Mouse (Mus musculus) ovary, adult 18-20 months (tissue): ENCODE results near the gene A930017K11Rik.

ENCODE experiments used
- DNase-seq: peaks from one replicate; pipeline ENCODE4 v3.0.0; 2022; ENCODE audit warnings: low spot score, mixed read lengths

A930017K11Rik gene

DNA sequence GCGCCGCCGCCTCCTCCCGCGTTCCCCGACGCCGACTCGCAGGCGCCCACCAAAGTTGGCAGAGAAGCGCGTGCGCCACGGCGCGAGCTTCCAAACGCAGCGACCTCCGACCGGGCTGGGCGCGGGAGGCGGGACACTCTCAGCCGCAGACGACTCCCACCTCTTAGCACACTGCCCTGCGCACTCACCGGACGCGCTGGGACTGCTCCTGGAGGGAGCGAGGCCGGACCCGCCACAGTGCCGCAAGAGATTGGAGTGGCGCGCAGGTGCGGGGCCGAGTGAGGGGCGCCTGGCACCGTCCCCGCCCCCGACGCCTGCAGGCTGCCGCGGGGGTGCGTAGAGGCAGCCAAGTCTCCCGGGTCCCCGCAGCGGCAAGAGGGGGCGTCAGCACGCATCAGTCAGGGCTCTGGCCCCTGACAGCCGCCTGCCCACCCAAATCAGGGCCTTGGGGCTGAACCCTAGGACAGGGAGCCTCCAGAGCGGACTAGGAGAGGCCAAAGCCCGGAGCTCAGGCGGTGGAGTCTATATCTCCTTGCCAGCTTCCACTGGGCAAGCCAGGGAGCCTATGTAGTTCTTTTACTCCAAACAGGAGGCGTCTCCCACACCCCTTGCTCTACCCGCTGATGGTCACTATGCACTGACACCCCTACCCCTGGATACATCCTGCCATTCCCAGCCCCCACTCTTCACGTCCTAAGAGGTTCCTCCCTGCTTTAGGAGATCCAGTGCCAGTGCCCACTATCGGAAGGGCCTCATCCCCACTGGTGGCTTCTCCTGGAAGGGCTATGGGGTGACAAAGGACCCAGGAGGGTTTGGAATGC is at the start of gene A930017K11Rik:
Gene A930017K11Rik, minus strand, starts transcription at position 763 of the 821 bp plus-strand sequence.
- no peak for DNase-seq

DNA sequence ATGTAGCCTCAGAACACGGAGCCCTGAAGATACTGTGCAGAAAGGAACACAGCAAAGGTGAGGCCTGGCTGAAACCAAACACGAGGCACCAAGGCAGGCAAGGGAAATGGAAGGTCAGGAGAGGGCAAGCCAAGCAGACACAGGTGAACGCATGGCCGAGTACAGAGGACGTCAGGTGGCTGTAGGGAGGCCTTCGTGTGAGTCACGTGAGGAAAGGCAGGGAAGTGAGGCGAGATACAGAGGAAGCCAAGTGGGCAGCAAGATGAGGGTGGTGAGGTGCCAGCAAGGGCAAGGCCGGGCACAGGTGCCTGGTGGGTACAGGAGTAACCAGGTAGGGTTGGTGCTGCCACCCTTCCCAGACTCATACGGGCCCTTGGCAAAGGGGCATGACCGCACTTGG is 46.1 kb upstream of the A930017K11Rik start:
- DNase-seq = no peak

DNA sequence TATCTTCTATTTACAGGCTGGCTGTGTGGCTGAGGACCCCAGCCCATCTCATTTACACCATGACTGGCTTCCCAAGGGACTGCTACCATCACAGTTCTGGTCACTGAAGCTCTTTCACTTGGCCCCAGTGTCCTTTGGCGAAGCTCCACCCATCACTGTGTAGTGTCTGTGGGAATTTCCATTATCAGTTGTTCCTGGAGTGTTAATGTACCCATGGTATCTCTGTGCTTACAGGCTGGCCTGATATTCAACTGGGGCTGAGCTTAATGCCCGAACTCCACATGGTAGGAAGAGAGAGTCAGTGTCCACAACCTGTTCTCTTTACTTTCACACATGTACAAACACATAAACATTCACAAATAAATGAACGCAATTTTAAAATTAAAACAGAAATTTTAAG is 41.1 kb upstream of the A930017K11Rik start:
- DNase-seq = no peak

DNA sequence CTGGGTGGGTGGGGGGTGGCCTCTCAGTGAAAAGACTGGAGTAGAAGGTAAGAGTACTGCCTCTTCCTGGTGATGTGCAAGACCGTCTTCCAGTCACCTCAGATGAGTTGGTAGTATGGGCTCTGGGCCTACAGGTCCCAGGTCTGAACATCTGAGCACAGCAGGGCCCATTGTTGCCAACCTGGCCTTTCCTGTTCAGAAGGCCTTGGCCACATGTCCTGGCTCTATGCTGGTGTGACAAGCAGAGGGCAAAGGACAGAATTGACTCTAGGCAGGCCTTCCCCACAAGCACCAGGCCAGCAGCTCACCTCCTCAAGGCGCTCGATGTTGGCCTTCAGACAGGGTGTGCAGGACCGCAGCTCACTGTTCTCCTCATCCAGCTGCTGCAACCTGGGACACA is 39.9 kb upstream of the A930017K11Rik start:
- no peak for DNase-seq

DNA sequence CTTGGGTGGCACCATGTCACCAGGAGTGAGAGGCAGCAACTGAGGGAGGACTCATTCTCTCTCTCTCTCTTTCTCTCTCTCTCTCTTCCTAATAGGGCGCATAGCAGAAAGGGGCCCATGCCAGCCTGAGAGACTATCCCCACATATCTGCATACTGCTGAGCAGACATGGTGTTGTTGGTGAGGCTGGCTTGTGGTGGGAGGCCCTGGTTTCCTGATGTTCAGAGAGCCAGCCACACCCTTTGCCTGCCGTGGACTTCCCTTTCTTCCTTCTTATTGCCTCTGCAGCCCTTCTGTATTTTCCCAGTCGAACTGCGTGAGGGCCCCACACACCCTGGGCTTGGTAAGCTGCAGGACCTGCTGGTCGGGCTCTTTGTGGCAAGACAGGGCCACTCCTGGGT is 38.0 kb upstream of the A930017K11Rik start:
- DNase-seq = no peak

DNA sequence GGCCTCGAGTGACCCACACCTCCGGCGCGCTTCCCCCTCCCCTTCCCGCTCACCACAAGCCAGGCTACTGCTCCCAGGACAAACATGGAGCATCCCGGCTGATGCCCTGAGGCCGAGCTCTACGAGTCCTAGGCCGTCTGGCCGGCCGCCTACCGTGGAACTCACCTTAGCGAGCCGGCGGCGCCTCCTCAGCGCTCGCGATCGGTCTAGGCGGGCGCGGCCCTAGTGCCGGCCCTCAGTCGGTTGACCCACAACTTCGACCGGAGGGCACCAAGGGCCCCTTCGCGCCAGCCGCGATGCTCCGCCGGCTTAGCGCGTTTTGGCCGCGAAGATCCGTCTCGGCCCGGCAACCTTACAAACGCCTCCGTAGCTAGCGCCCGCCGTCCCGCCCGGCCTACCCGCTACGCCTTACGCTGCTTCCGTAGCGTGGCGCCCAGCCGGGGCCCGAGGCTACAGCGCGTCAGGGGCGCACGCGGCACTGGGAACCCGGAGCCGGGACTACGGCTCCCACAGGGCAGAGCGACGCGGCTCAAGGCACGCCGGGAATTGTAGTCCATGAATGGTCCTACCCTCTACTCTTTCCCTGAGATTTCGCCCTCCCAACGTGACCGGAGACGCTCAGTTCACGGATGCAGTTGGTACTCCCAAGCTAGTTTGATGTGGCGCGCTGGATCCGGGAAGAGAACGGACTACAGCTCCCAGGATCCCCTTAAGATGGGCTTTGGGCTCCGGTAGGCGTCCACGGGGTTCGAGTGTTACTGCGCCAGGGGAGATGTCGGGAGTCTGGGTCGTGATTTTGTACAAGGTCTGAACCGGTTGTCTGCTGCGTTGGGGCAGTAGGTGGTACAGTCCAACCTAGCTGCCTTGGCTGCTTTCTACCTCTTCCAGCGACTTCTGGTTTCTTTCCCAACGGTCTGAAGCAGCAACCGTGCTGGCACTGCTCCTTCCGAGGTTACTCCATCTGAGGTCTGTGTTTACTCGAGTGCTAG is 33.2 kb upstream of the A930017K11Rik start, which contains the start of gene Capn15:
Gene Capn15, minus strand, starts transcription at position 491 of the 989 bp plus-strand sequence.
- DNase-seq = peak; percentile 94

DNA sequence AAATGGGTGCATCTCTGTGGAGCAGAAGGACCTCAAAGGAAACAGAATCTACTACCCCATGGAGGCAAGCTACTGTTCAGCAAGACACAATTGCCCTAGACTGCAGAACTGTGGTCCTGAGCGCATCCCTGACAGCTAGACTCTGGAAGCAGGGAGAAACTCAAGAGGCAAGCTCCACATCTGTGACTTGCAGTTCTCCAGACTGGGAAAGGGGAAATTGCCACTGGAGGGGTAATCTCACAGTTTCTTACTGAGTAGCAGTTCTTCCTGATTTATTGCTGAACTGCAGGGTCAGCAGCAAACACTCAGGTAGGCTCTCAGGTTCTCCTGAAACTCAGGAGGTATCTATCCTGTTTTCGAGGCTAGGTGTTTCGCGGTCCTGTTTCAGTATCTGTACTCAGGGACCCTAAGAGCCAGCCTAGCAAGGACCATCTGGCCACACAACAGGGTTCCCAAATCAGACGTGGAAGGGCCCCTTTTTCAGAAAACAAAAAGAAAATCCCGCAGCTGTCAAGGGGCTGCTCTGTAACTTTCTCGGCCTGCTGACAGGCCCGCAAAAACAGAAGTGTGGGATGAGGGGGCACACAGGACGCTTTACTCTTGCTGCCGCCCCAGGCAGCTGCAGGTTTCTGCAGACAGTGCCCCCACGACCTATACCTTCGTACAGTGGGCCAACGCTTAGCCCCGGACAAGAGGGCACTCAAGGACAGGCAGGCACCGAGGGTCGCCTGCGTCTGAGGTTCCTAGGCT is 32.4 kb upstream of the A930017K11Rik start:
- no peak for DNase-seq

DNA sequence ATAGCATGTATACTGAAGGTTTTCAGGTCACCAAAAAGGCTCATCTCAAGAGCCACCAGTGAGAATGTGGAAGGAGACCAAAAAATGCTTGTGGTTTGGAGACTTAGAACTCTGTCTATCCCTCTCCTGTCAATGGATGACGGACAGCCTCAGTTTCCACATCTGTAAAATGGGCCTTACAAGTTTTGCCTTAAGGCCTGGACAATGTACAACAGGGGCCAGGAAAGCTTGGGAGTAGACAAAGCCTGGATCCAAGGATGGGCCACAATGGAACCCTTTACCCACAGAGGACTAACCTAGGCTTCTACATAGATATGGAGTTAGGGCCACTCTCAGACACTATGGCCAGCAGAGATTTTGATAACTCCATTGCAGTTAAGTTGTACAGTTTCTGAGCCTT is 31.7 kb upstream of the A930017K11Rik start:
- DNase-seq = no peak

DNA sequence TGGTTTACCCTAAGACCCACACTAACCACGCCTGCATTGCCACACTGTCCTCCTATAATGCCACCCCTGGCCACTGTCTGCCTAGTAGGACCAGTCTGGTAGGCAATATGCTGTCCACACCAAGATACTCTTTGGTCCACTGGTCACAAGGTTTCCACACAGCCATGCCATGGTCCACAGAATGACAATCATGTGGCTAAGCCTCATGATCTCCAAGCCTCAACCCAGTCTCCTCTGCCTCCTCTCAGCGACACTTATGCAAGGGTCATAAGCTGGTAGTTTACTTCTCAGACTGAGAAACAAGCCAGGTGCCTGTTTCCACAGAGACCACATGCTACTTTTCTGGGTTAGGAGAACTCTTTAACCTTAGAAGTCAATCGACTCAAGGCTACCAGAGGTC is 30.5 kb upstream of the A930017K11Rik start:
- no peak for DNase-seq

DNA sequence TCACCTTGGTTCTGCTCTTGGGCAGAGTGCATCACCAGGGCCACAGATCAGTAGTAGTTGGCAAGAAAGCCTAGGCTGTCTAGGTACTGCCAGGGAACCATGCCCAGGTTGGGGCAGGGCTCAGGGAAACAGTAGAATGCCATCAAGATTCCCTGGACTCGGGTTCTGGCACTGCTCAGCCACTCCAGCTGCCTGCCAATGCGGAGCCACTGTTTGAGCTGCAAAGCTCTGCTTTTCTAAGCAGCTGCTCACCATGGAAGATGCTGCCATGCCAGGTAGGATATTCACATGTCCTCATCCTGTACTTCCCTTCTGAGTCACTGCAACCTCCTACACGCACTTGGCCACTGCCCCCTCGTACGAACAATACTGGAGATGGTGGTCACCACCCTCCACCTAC is 28.5 kb upstream of the A930017K11Rik start:
- no peak for DNase-seq

DNA sequence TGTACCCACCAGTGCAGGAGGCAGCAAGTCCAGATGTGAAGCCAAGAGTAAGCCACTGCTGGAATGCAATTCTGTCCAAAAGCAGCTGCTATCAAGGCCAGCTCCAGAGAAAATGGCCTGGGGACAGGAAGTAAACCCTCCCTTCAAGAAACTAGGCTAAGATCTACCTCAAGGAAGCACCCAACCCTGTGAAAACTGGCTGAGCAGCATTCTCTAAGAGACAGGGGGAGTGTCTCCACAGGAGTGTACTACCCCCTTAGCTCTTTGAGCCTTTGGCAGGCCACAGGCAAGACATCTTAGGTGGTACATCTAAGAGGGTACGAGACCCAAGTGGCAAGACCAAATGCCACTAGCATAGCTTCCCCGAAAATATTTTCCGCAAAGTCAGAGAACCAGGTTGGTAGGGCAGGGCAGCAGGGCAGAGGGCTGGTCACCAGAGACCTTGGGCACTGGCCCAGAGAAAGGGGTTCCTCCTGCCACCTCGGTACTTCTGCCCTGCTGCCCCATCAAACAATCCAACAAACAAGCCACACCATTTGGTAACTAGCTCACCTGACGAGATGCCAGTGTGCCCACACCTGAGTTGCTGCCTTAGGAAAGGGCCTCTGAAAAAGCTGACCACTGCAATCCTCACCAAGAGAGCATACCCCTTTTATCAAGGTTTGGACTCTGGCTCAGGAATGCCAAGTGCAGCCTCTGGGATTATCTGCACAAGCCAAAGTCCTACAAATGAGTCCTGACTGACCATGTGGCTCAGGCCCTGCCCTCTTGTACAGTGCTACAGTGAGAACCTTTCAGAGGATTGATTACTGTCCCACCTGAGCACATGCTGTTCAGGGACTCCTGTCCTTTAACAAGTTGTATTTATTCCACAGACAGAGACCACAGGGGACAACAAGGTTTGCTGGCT is 27.7 kb upstream of the A930017K11Rik start:
- DNase-seq = no peak

DNA sequence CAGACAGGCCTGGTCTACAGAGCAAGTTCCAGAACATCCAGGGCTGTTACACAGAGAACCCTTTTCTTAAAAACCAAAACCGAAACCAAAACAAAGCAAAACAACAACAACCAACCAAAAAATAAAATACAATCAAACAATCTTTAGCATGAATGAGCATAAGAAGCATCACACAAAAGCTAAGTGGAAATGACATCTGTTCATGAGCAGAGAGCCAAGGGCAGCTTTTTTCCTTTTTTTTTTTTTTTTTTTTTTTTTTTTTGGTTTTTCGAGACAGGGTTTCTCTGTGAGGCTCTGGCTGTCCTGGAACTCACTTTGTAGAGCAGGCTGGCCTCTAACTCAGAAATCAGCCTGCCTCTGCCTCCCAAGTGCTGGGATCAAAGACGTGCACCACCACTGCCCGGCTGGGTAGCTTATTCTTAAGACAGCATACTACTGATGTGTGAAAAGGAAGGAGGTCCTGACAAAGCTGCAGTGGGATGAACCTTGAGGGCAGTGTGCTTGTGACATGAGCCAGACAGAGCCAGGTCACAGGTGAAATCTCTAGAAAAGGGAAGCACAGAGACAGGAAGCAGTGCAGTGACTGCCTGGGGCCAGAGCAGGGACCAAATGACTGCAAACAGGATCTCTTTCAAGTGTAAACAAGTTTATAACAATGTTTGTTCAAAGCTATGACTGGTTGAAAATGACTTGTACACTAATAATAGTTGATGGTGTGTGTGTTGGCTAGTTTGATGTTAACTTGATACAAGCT is 18.8 kb upstream of the A930017K11Rik start:
- no peak for DNase-seq

DNA sequence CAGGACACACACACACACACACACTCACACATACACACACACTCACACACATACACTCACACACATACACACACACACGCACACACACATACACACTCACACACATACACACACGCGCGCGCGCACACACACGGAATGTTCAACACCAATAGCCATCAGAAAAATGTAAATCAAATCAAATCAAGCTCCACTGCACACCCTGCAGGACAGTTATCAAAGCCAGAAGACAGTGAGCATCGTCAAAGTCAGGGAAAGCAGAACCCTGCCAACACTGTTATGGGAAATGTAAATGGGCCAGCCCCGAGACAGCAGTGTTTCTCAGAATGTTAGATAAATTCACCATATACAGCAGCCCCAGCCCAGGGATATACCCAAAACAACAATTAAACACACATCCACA is 18.1 kb upstream of the A930017K11Rik start:
- no peak for DNase-seq

DNA sequence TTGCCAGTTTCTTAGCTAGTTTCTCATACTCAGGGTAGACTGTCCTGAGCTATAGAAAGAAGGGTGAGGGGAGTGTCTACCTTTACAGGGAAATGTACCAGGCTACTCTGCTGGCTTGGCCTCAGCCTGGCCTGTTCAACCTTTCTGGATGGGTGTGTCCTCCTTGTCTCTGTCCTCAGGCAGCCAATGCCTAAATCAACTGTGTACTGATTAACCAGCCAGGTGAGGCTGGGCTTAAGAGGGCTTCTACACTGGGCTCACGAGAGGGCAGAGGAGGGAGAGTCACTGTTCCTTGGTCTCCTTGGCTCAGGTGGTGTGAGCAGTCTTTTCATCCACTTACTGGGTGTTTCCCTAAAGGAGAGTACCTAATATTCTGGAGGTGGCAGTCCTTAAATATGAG is 15.8 kb upstream of the A930017K11Rik start:
- no peak for DNase-seq

DNA sequence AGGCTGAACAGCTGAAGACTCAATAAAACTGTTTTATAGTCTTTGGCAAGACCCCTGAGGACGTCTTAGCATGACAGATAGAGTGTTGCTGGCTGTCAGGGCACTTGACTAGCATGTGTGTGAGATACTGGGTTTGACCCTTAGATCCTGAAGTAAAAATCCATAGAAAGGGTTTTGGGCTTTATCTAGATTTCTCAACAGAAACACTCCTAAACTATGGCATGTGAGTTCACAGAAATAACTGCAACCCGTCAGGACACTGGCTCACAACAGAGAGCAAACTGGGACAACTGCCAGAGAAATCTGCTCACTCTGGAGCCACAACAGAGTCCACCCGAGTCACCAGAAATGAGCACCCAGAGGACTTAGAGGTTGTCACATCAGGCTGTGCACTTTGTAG is 15.3 kb upstream of the A930017K11Rik start:
- no peak for DNase-seq

DNA sequence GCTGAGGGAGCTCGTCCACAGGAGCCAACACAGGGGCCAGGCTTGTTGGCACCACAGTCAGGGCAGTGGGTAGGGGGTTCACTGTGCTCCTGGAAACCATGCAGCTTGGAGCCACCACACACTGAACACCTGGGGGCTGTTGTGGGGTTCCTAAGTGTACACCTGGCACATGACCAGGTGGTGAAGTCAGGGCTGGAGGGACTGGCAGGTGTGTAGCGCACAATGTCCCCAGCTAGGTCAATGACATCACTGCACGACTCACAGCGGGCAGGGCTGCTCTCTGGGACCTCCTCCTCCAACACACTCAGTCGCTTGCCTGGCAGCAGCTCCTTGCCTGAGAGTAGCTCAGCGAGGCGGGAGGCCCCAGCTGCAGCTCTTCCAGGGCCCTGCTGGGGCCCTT is 11.9 kb upstream of the A930017K11Rik start:
- no peak for DNase-seq

DNA sequence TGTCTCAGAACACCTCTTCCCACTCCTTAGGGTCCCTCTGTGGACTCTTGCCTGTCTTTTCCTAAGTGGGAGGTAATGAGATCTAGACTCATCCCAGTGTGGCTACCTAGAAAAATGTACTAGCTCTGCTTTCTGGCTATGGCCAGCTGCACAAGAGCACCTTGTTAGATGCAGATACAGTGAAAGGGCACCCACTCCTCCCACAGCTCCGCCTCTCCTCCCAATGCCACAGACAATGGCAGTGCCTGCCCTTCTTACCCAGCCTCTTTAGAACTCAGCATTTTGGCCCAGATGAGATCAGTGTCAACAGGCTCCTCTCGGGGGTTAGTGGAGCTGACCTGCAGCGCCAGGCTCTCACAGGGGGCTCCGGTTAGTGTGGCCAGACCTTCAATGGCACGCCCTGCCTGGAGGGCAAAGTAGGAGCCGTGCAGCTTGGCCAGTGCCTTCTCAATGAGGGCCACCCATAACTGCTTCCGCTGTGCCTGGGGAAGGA is 10.1 kb upstream of the A930017K11Rik start:
- DNase-seq = no peak

DNA sequence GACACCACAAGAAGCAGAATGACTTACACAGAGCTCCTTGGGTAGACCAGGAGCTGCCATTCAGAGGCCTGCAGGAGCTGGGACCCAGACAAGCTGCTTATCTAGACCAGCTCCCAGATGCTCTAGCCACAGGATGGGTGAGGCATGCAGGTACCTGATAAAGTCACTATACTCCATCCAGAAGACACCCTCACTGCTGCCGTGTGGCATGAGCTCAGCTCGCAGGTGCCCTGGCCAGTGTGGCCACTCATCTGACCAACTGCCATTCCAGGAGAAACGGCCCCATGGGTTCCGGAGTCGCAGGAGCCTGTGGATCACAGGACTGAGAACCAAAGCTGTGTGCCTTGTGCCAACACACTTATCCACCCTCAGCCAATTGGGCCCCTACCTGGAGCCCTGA is 9.2 kb upstream of the A930017K11Rik start:
- no peak for DNase-seq

DNA sequence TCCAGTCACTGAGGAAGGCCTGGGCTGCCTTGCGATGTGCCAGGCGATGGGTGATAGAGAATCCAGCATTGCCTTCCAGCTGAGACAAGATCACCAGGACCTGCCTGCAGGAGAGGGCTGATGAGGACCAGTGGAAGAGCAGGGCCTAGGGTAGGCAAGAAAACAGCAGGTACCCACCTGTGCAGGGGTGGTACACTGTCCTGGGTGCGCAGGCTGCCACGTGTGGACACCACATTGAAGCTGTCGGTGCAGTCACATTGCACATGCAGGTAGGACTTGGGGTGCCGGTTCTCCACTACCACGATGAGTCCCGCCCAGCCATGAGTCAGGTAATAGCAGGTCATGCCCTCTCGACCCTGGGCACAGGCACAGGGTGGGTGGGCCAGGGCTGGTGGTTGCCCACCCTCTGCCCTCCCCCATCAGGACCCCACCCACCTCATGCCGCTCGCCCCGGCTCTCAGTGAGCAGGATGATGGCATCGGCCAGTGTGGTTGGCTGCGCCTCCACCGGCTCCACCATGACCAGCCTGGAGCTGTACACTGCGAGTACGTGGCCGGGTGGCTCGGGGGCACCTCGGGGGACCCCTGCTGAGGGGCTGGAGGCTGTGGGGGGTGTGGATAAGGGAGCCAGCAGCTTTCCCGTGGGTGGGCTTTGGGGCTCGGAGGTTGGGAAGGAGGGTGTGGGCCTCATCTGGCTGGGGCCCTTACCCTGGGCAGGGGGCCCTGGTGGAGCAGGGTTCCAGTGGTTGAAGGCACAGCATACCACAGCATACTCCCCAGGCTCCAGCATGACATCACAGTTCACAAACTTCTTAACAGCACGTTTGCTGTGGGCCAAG is 7.5 kb upstream of the A930017K11Rik start:
- DNase-seq = no peak
